ENCODE assay signal across 7 mouse cellular contexts in the genomic region with DNA sequence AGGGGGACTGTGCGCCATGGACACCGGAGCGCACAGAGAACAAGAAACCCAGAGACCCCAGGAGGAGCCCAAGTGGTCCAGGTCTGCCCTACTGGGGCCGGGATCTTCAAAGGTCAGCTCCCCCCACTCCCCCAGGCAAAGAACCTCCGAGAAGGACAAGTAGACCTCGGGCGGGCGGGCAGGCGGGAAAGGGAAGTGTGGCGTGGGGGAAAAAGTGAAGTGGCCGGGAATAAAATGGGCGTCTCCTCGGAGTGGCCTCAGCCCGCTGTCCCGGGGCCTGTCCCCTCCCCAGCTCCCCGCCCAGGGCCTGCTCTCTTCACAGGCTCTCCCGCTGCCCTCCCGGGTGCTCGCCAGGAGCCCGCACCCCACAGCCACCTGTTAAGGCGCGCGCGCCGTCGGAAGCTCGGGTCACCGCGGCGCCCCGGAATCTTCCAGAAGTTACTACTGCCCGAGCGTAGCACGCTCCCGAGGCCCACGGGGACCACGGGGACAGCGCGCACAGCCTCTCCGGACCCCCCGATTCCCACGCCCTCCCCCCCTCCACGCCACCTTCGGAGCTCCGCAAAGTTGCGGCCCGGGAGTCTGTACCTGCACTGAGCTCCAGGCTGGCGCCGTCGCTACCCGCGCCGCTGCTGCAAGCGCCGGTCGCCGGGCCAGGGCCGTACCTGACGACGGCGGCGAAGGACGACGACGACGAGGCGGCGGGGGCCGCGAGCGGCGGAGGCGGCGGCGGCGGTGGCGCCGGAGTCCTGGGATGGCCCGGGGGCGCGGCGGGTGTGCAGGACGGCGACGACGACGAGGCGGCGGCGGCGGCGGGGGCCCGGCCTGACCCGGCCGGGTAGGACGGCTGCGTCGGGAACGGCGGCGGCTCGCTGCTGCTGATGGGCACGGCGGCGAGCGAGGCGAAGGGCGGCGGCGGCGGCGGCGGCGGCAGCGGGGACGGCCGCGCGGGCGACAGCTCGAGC. TPM values are rescaled to one million over a fixed set of nuclear protein-coding genes. Genes with fewer than 3 reads are reported as not detected.
DNase-seq lines count a peak whose midpoint lies in the region; ATAC-seq and TF ChIP-seq lines count a peak whose summit lies in the region.

No protein-coding gene starts in this region.

- TF ChIP-seq CTCF in cortical plate, adult 2 months (IDR thresholded peaks at IDR 0.05; ENCODE audit: extremely low read depth, insufficient read depth, low read length): no peak

- H3K4me3 ChIP-seq in lung, embryonic 15.5 days: peak overlapping the region; percentile 64
- H3K4me3 ChIP-seq in cortical plate, adult 2 months (ENCODE audit: insufficient read depth, low read length): peak overlapping the region; percentile 64
- peak overlapping the region; percentile 84 for H3K4me3 ChIP-seq in heart, embryonic 12.5 days
- peak overlapping the region; percentile 65 for H3K4me3 ChIP-seq in limb, embryonic 11.5 days (ENCODE audit: low read depth, low read length)
- H3K4me3 ChIP-seq in midbrain, embryonic 15.5 days: peak overlapping the region; percentile 83

- TF ChIP-seq POLR2A in cortical plate, adult 2 months (IDR thresholded peaks at IDR 0.05; ENCODE audit: extremely low read depth, insufficient read depth, low read length): no peak

- peaks cover 12% of the 10 kb centered on the region; the same call in 1 of the 2 replicates for H3K4me1 ChIP-seq in lung, embryonic 15.5 days
- no peaks in the 10 kb centered on the region for H3K4me1 ChIP-seq in cortical plate, adult 2 months (ENCODE audit: control insufficient read depth, insufficient read depth, low read length)
- H3K4me1 ChIP-seq in heart, embryonic 12.5 days (replicated peaks): peaks cover 15% of the 10 kb centered on the region
- 0 out of 2 replicates have a peak, but pooled peaks cover 3% of the 10 kb centered on the region for H3K4me1 ChIP-seq in limb, embryonic 11.5 days (ENCODE audit: control insufficient read depth, insufficient read depth, low read length)
- H3K4me1 ChIP-seq in midbrain, embryonic 15.5 days: peaks cover 34% of the 10 kb centered on the region

- H3K9me3 ChIP-seq in lung, embryonic 15.5 days: no peaks in the 10 kb centered on the region
- no peaks in the 10 kb centered on the region for H3K9me3 ChIP-seq in heart, embryonic 12.5 days (replicated peaks)
- H3K9me3 ChIP-seq in limb, embryonic 11.5 days (ENCODE audit: control insufficient read depth, low read length): no peaks in the 10 kb centered on the region
- H3K9me3 ChIP-seq in midbrain, embryonic 15.5 days: no peaks in the 10 kb centered on the region

- peaks cover 15% of the 10 kb centered on the region for H3K27me3 ChIP-seq in lung, embryonic 15.5 days
- H3K27me3 ChIP-seq in heart, embryonic 12.5 days (replicated peaks): no peaks in the 10 kb centered on the region
- peaks cover 10% of the 10 kb centered on the region; the same call in 1 of the 2 replicates for H3K27me3 ChIP-seq in limb, embryonic 11.5 days (ENCODE audit: control insufficient read depth, insufficient read depth, low read length)
- H3K27me3 ChIP-seq in midbrain, embryonic 15.5 days (replicated peaks): peaks cover 5% of the 10 kb centered on the region; the same call in 1 of the 2 replicates

- under 1% methylated on average over 121 of the region's 121 CpGs for WGBS in lung, embryonic 15.5 days
- WGBS in heart, embryonic 12.5 days: 2% methylated on average over 111 of the region's 121 CpGs
- under 1% methylated on average over 89 of the region's 121 CpGs for WGBS in limb, embryonic 11.5 days
- WGBS in midbrain, embryonic 15.5 days: 2% methylated on average over 104 of the region's 121 CpGs

- ATAC-seq in lung, embryonic 15.5 days (ENCODE audit: borderline replicate concordance, extremely low read depth, low FRiP score, low TSS enrichment): peak; percentile 69
- ATAC-seq in heart, embryonic 12.5 days (ENCODE audit: insufficient number of reproducible peaks, low FRiP score): peak; percentile 49
- peak; percentile 37 for ATAC-seq in limb, embryonic 11.5 days (ENCODE audit: insufficient number of reproducible peaks, low FRiP score, low TSS enrichment, low read depth)
- ATAC-seq in midbrain, embryonic 15.5 days (replicated peaks): peak; percentile 71
- ATAC-seq in activated CD4-positive, CD25-positive, alpha-beta regulatory T cell, adult 4 months: no peak

- peak overlapping the region; percentile 86 for H3K4me2 ChIP-seq in lung, embryonic 15.5 days
- peak overlapping the region; percentile 82 for H3K4me2 ChIP-seq in heart, embryonic 12.5 days
- H3K4me2 ChIP-seq in limb, embryonic 11.5 days (ENCODE audit: low read depth, severe bottlenecking): peak overlapping the region; percentile 85
- H3K4me2 ChIP-seq in midbrain, embryonic 15.5 days: peak overlapping the region; percentile 82

- H3K27ac ChIP-seq in lung, embryonic 15.5 days: peak overlapping the region; percentile 65
- H3K27ac ChIP-seq in cortical plate, adult 2 months (ENCODE audit: insufficient read depth, low read length): no peak overlapping the region
- H3K27ac ChIP-seq in heart, embryonic 12.5 days (ENCODE audit: poor library complexity, severe bottlenecking): peak overlapping the region; percentile 86
- peak overlapping the region; percentile 30; the same call in 1 of the 2 replicates for H3K27ac ChIP-seq in limb, embryonic 11.5 days (replicated peaks; ENCODE audit: low read depth, low read length)
- H3K27ac ChIP-seq in midbrain, embryonic 15.5 days: peak overlapping the region; percentile 84

- H3K36me3 ChIP-seq in lung, embryonic 15.5 days: no peaks in the 10 kb centered on the region
- H3K36me3 ChIP-seq in heart, embryonic 12.5 days: no peaks in the 10 kb centered on the region
- H3K36me3 ChIP-seq in limb, embryonic 11.5 days (ENCODE audit: control insufficient read depth, insufficient read depth, low read length): no peaks in the 10 kb centered on the region
- H3K36me3 ChIP-seq in midbrain, embryonic 15.5 days (replicated peaks): no peaks in the 10 kb centered on the region

- peak overlapping the region; percentile 54 for H3K9ac ChIP-seq in lung, embryonic 15.5 days
- peak overlapping the region; percentile 89 for H3K9ac ChIP-seq in heart, embryonic 12.5 days
- peak overlapping the region; percentile 73 for H3K9ac ChIP-seq in limb, embryonic 11.5 days (ENCODE audit: low read length)
- peak overlapping the region; percentile 80 for H3K9ac ChIP-seq in midbrain, embryonic 15.5 days

- no peak for DNase-seq in lung, postnatal 36 days
- peak; percentile 50 for DNase-seq in limb, embryonic 11.5 days (ENCODE audit: low spot score)

RNA-seq across cellular contexts. Expression of gene Bend4, which starts 1.4 kb away (rescaled TPM):
- 6.6 and 7.4 TPM in 2 replicates for polyA plus RNA-seq in lung, embryonic 15.5 days (2015; fragmentation: Nextera tagmentation; extraction: Ambion mirVana)
- polyA plus RNA-seq in cortical plate, adult 2 months (2012; rRNA removed): 3.0 and 3.1 TPM in 2 replicates
- 19.8 and 20.8 TPM in 2 replicates for polyA plus RNA-seq in heart, embryonic 12.5 days (2016; fragmentation: Nextera tagmentation; extraction: Ambion mirVana)
- 12.1 and 16.0 TPM in 2 replicates for polyA plus RNA-seq in limb, embryonic 11.5 days (2014; fragmentation: Nextera tagmentation; extraction: Ambion mirVana)
- 13.2 and 13.7 TPM in 2 replicates for polyA plus RNA-seq in midbrain, embryonic 15.5 days (2015; fragmentation: Nextera tagmentation; extraction: Ambion mirVana)
- under 1 TPM; 0.19 to 0.20 TPM for polyA plus RNA-seq in activated CD4-positive, CD25-positive, alpha-beta regulatory T cell, adult 4 months (2017; shearing (Covaris generic))
